Mouse (Mus musculus) small intestine, adult 2 months (tissue): ENCODE data around the gene Plek2. TPM values are rescaled to one million over a fixed set of nuclear protein-coding genes. Genes with fewer than 3 reads are reported as not detected.

Source experiments
- H3K27ac ChIP-seq: fragments of 200-500 bp; 2 replicates; pipeline ENCODE4 v1.5.1; 2012; ENCODE audit warnings: low read depth, low read length, control low read depth, inconsistent platforms; ENCODE audit not compliant: insufficient read depth
- H3K27me3 ChIP-seq: fragments of 200-500 bp; 2 replicates; pipeline ENCODE4 v1.6.1; 2012; ENCODE audit warnings: mild to moderate bottlenecking, moderate library complexity, low read length, inconsistent platforms; ENCODE audit not compliant: control insufficient read depth, insufficient read depth
- H3K36me3 ChIP-seq: fragments of 200-500 bp; 2 replicates; pipeline ENCODE4 v1.6.1; 2012; ENCODE audit warnings: mild to moderate bottlenecking, low read length, control low read depth, inconsistent platforms; ENCODE audit not compliant: control insufficient read depth, insufficient read depth
- H3K4me1 ChIP-seq: fragments of 200-500 bp; 2 replicates; pipeline ENCODE4 v1.6.1; 2012; ENCODE audit warnings: low read length, inconsistent platforms, mixed read lengths; ENCODE audit not compliant: control insufficient read depth, insufficient read depth, insufficient read length
- H3K4me3 ChIP-seq: fragments of 200-500 bp; 2 replicates; pipeline ENCODE4 v1.5.1; 2012; ENCODE audit warnings: low read depth, mild to moderate bottlenecking, control low read depth, inconsistent platforms, low read length, moderate library complexity
- CTCF ChIP-seq: fragments of 200-500 bp; IDR thresholded peaks from 2 replicates; pipeline ENCODE4 v1.5.1; 2012; ENCODE audit warnings: low read depth, mild to moderate bottlenecking, control low read depth, inconsistent platforms, low read length, moderate library complexity, mixed read lengths; ENCODE audit not compliant: insufficient replicate concordance, insufficient read length; ENCODE audit errors: extremely low read depth
- POLR2A ChIP-seq: fragments of 200-500 bp; IDR thresholded peaks from 2 replicates; pipeline ENCODE4 v1.6.1; 2012; ENCODE audit warnings: low read depth, mild to moderate bottlenecking, control low read depth, inconsistent platforms, low read length, moderate library complexity
- WGBS: fragments of 180-500 bp; shearing (Covaris S2); methylation state at CpG from one replicate; pipeline ENCODE4 v1.1.7; 2018; 5-methylcytosine and 5-hydroxymethylcytosine counted together
- polyA plus RNA-seq: library from polyadenylated mRNA; depleted of rRNA; stranded (reverse); fragments of >200 nt; gene quantifications from 2 replicates; pipeline ENCODE4 v1.2.3, GENCODE M21; 2012

The Plek2 gene
- polyA plus RNA-seq, 1 experiment = 23.2 TPM

GRCm38 (mm10) chr12:78911707-78912417 is 5.1 kb upstream of the Plek2 start:
- TF ChIP-seq CTCF (no peak), POLR2A (peak; percentile 76)
- 3% methylated on average over 37 of the region's 37 CpGs for WGBS
- Histone ChIP-seq H3K4me1 (peaks cover 30% of the 10 kb centered on the region), H3K27ac (peak overlapping the region; percentile 73), H3K27me3 (0 out of 2 replicates have a peak, but pooled peaks cover 3% of the 10 kb centered on the region), H3K36me3 (no peaks in the 10 kb centered on the region), H3K4me3 (peak overlapping the region; percentile 57)

- Histone ChIP-seq H3K36me3 (no peaks in the 10 kb centered on the region), H3K4me3 (peak overlapping the region; percentile 57), H3K4me1 (peaks cover 30% of the 10 kb centered on the region), H3K27ac (peak overlapping the region; percentile 73), H3K27me3 (0 out of 2 replicates have a peak, but pooled peaks cover 3% of the 10 kb centered on the region)
- 18% methylated on average over 16 of the region's 16 CpGs for WGBS
- TF ChIP-seq CTCF (peak; percentile 7; the same call in 1 of the 2 replicates), POLR2A (no peak)
These were observed 4.1 kb upstream of the Plek2 start for GRCm38 (mm10) chr12:78910684-78911461.

GRCm38 (mm10) chr12:78908081-78908605 is 1.4 kb upstream of the Plek2 start:
- 79% methylated on average over 6 of the region's 6 CpGs for WGBS

GRCm38 (mm10) chr12:78904499-78904898 is 2.3 kb downstream of the Plek2 start:
- Histone ChIP-seq H3K4me3 (no peak overlapping the region), H3K4me1 (peaks cover 3% of the 10 kb centered on the region; the same call in 1 of the 2 replicates), H3K27me3 (no peaks in the 10 kb centered on the region), H3K36me3 (peaks cover 4% of the 10 kb centered on the region), H3K27ac (no peak overlapping the region)
- TF ChIP-seq CTCF (no peak), POLR2A (no peak)
- 90% methylated on average over 6 of the region's 7 CpGs for WGBS

More at GRCm38 (mm10) chr12:78908081-78908605, 1.4 kb upstream of the Plek2 start:
- peaks cover 20% of the 10 kb centered on the region for H3K4me1 ChIP-seq
- no peaks in the 10 kb centered on the region for H3K36me3 ChIP-seq
- no peak for TF ChIP-seq POLR2A
- 0 out of 2 replicates have a peak, but pooled peaks cover 3% of the 10 kb centered on the region for H3K27me3 ChIP-seq
- H3K27ac ChIP-seq = 0 out of 2 replicates have a peak overlapping the region, but pooled peaks have one; percentile 21
- no peak overlapping the region for H3K4me3 ChIP-seq

- Histone ChIP-seq H3K27me3 (no peaks in the 10 kb centered on the region), H3K27ac (no peak overlapping the region), H3K4me1 (peaks cover 3% of the 10 kb centered on the region; the same call in 1 of the 2 replicates), H3K4me3 (no peak overlapping the region), H3K36me3 (peaks cover 4% of the 10 kb centered on the region)
- 87% methylated on average over 4 of the region's 4 CpGs for WGBS
- TF ChIP-seq POLR2A (no peak), CTCF (no peak)
These were observed 3.5 kb downstream of the Plek2 start for GRCm38 (mm10) chr12:78903313-78903712.

- no peak overlapping the region for H3K27ac ChIP-seq
- no peak overlapping the region for H3K4me3 ChIP-seq
- WGBS = 87% methylated on average over 5 of the region's 5 CpGs
- no peaks in the 10 kb centered on the region for H3K27me3 ChIP-seq
- TF ChIP-seq POLR2A (no peak), CTCF (no peak)
- peaks cover 7% of the 10 kb centered on the region for H3K36me3 ChIP-seq
- no peaks in the 10 kb centered on the region for H3K4me1 ChIP-seq
These were observed 5.3 kb downstream of the Plek2 start for GRCm38 (mm10) chr12:78901467-78901866.

- WGBS = 89% methylated on average over 1 of the region's 1 CpGs
- TF ChIP-seq POLR2A (no peak), CTCF (no peak)
- Histone ChIP-seq H3K4me1 (no peaks in the 10 kb centered on the region), H3K27me3 (no peaks in the 10 kb centered on the region), H3K36me3 (peaks cover 19% of the 10 kb centered on the region), H3K27ac (no peak overlapping the region), H3K4me3 (no peak overlapping the region)
These were observed 8.9 kb downstream of the Plek2 start for GRCm38 (mm10) chr12:78897861-78898260.
